Mouse (Mus musculus): ENCODE measurements at regions not wholly inside any gene's neighbourhood (a gene's known extent, or its start where the extent isn't known, plus 50 kb on each side); places are given as distances from the start of the nearest gene placed in this dataset.

DNA sequence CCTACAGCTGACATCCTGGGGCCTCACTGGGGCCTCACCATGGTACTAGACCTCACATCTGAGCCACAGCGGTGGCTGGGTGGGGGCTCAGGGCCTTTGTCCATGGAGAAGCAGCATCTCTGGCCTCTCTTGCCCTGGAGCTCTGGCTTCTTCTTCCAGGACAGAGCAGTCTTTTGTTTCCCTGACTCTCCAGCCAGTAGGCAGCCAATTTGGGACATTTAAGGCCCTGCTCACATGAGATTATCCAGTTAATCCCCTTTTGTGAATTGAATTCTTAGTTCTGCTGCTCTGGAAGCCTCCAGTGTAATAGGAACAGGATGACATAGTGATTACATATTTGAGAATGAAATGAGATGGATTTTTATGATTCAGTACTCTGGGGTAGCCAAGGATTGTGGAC lies 140.5 kb upstream of the Lyplal1 start:
- Histone ChIP-seq H3K27ac (no peak overlapping the region), H3K36me3 (replicated peaks) (no peaks in the 10 kb centered on the region), H3K9ac (no peak overlapping the region), H3K4me3 (no peak overlapping the region), H3K4me2 (no peak overlapping the region), H3K4me1 (no peaks in the 10 kb centered on the region), H3K27me3 (replicated peaks) (peaks cover 7% of the 10 kb centered on the region; the same call in 1 of the 2 replicates), H3K9me3 (no peaks in the 10 kb centered on the region)
- ATAC-seq (replicated peaks), result no peak
- WGBS, result 13% methylated on average over 1 of the region's 1 CpGs

DNA sequence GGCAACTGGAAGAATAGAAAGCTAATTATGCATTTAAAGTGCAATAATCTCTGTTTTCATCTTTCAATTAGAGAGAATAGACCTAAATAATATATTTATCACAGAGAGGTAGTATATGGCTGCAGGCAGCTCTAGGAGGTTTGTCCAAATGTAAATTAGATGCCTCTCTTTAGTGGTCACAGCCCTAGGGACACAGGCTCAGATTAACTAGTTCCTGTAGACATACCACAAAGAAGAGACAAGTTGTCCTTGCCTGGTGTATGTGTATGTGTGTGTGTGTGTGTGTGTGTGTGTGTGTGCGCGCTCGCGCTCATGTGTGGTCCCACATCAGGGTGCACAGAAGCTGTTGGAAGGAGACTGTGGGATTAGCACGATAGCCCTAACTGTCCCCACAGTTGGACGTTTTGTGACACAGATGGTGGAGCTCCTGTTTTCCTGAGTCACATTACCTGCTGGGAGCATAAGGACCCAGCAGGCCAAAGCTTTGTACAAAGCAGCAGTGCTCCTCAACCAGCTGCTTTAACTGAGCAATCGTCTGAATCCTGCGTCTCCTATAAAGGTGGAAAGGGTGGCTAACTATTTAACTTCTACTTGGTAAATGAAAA lies 138.5 kb upstream of the Lyplal1 start:
- H3K4me1 ChIP-seq, result 0 out of 2 replicates have a peak, but pooled peaks cover 5% of the 10 kb centered on the region
- H3K27ac ChIP-seq, result no peak overlapping the region
- H3K27me3 ChIP-seq (replicated peaks), result peaks cover 7% of the 10 kb centered on the region; the same call in 1 of the 2 replicates
- no peak overlapping the region for H3K9ac ChIP-seq
- no peaks in the 10 kb centered on the region for H3K36me3 ChIP-seq (replicated peaks)
- H3K9me3 ChIP-seq, result no peaks in the 10 kb centered on the region
- no peak for ATAC-seq (replicated peaks)
- no peak overlapping the region for H3K4me2 ChIP-seq
- H3K4me3 ChIP-seq, result no peak overlapping the region
- WGBS, result 58% methylated on average over 8 of the region's 8 CpGs

DNA sequence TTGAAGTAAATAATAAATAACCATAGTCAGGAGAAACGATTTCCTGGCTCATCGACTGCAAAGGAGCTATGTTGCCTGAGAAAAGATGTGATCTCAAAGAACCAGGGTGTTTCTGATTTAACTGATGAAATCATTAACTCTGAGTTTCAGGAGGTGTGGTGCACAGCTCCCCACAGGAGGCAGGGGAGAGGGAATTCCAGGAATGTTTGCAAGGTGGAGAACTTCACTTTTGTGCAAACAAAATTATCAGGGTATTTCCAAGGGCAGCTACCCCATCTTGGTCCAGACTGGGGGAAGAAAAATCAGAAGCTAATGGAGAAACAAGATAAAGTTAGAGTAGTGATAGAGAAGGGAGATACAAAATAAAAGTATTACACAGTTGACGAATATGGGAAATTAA lies 137.4 kb upstream of the Lyplal1 start:
- 77% methylated on average over 3 of the region's 3 CpGs for WGBS
- Histone ChIP-seq H3K36me3 (replicated peaks) (no peaks in the 10 kb centered on the region), H3K4me2 (no peak overlapping the region), H3K27me3 (replicated peaks) (peaks cover 7% of the 10 kb centered on the region; the same call in 1 of the 2 replicates), H3K9me3 (no peaks in the 10 kb centered on the region), H3K9ac (no peak overlapping the region), H3K4me1 (0 out of 2 replicates have a peak, but pooled peaks cover 10% of the 10 kb centered on the region), H3K27ac (no peak overlapping the region), H3K4me3 (no peak overlapping the region)
- no peak for ATAC-seq (replicated peaks)

DNA sequence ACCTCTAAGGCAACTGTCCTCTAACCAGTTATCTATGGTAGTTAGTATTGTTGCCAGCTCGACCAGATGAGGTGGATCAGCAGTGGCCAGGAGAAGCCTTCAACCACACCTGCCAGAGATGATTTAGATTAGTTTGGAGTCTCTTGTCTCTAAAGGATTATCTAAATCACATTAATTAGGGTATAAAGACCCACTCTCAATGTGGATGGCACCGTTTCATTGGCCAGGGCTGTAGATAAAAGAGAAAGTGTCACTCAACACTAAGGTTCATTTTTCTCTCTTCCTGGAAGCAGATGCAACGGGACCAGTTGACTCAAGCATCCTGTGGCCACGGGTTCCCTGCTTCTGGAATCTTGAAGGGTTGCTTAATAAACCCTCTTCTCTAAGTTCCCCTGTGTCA lies 135.4 kb upstream of the Lyplal1 start:
- Histone ChIP-seq H3K27ac (no peak overlapping the region), H3K27me3 (replicated peaks) (peaks cover 7% of the 10 kb centered on the region; the same call in 1 of the 2 replicates), H3K4me2 (no peak overlapping the region), H3K4me3 (no peak overlapping the region), H3K36me3 (replicated peaks) (no peaks in the 10 kb centered on the region), H3K9ac (no peak overlapping the region), H3K9me3 (no peaks in the 10 kb centered on the region), H3K4me1 (0 out of 2 replicates have a peak, but pooled peaks cover 10% of the 10 kb centered on the region)
- ATAC-seq (replicated peaks), result no peak
- WGBS, result 62% methylated on average over 4 of the region's 4 CpGs

DNA sequence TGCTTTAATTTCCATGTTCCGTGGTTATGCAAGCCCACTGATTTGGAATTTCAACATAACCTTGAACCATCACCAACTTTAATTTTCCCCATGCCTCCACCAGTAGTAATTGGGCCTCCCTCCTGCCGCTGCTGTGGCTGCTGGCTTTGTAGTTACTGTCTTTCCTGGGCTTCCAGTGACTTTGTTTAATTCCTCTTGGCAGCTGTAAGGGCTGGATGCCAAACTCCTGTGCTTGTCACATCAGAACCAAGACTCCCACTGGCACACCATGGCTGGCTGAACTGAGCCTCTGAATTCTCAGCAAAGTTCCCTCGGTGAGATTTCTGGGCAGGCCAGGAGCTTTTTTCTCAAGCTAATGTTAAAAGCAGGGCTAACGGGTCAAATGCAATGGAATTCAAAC lies 133.2 kb upstream of the Lyplal1 start:
- no peak overlapping the region for H3K9ac ChIP-seq
- WGBS, result 29% methylated on average over 4 of the region's 4 CpGs
- H3K4me2 ChIP-seq, result no peak overlapping the region
- no peaks in the 10 kb centered on the region for H3K36me3 ChIP-seq (replicated peaks)
- 0 out of 2 replicates have a peak, but pooled peaks cover 10% of the 10 kb centered on the region for H3K4me1 ChIP-seq
- ATAC-seq (replicated peaks), result no peak
- H3K4me3 ChIP-seq, result no peak overlapping the region
- H3K27me3 ChIP-seq (replicated peaks), result peaks cover 7% of the 10 kb centered on the region; the same call in 1 of the 2 replicates
- no peaks in the 10 kb centered on the region for H3K9me3 ChIP-seq
- H3K27ac ChIP-seq, result no peak overlapping the region

DNA sequence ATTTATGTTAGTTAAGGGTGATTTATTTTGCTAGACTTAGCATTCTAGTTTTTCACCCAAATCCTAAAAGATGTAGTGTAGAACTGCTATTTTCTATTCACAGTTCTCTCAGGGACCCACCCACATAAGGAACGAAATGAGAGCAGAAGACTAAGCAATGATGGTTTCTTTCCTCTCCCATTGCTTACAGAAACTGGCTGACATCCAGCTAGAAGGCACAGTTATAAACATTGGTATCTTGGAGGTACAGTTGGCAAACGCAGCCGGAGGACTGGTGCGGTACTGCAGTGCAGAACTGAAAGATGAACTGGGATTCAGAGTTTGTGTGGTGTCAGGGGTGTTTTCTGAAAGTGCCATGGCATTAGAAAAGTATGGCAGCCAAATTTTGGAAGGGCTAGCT lies 132.1 kb upstream of the Lyplal1 start:
- Histone ChIP-seq H3K4me3 (no peak overlapping the region), H3K27me3 (replicated peaks) (peaks cover 5% of the 10 kb centered on the region; the same call in 1 of the 2 replicates), H3K4me1 (0 out of 2 replicates have a peak, but pooled peaks cover 10% of the 10 kb centered on the region), H3K9ac (no peak overlapping the region), H3K36me3 (replicated peaks) (no peaks in the 10 kb centered on the region), H3K9me3 (no peaks in the 10 kb centered on the region), H3K4me2 (no peak overlapping the region), H3K27ac (no peak overlapping the region)
- 89% methylated on average over 4 of the region's 4 CpGs for WGBS
- ATAC-seq (replicated peaks), result no peak

DNA sequence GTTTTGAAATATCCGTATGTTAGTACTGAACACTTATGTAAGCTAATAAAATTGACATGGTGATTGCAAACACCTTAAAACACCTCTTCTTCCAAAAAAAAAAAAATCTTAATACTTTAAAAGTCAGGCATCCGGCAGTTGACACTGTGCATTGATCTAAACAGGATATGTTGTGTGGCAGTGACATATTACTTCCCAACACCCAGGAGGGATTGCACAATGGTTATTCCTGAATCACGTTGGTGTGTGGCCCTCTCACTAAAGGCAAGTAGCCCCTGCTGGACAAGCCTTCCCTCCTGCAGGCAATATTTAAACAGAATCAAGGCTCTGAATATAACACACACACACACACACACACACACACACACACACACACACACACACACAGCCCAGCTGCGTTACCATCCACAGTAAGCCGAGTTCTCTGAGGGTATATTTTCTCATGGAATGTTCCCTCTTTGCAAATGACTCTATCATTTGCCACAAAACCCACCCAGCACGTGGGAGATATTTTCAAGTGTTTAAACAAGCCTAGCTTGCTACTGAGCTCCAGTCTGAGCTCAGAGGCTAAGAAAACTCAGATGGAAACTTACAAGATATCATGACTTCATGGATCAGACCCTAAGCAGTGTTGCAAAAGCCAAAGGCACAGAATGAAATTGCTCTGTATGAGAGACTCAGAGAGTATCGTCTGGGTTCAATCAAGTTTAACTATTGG lies 128.8 kb upstream of the Lyplal1 start:
- WGBS, result 75% methylated on average over 7 of the region's 7 CpGs
- no peaks in the 10 kb centered on the region for H3K9me3 ChIP-seq
- H3K36me3 ChIP-seq (replicated peaks), result no peaks in the 10 kb centered on the region
- no peak overlapping the region for H3K4me2 ChIP-seq
- ATAC-seq (replicated peaks), result no peak
- H3K9ac ChIP-seq, result no peak overlapping the region
- H3K27me3 ChIP-seq (replicated peaks), result no peaks in the 10 kb centered on the region
- H3K27ac ChIP-seq, result no peak overlapping the region
- no peak overlapping the region for H3K4me3 ChIP-seq
- 0 out of 2 replicates have a peak, but pooled peaks cover 6% of the 10 kb centered on the region for H3K4me1 ChIP-seq

DNA sequence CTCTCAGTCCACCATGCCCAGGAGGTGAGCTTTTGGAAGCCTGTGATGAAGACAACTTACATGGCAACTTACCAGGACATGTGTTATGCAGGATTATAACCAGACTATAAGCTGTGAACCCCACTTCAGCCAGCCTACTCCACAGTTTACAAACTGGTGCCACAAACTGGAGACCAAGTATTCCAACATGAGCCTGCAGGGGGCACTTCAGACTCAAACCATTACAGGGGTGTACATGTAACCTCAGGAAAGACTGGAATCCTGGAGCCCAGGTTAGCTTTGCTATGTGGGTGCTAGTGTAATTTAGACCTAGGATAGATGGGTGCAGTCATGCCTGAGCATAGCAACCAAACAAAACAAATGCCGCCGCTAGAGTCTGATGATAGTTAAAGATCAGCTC lies 124.0 kb upstream of the Lyplal1 start:
- Histone ChIP-seq H3K9ac (no peak overlapping the region), H3K9me3 (no peaks in the 10 kb centered on the region), H3K4me2 (no peak overlapping the region), H3K27me3 (replicated peaks) (no peaks in the 10 kb centered on the region), H3K36me3 (replicated peaks) (no peaks in the 10 kb centered on the region), H3K4me1 (no peaks in the 10 kb centered on the region), H3K27ac (no peak overlapping the region), H3K4me3 (no peak overlapping the region)
- WGBS, result 98% methylated on average over 2 of the region's 2 CpGs
- ATAC-seq (replicated peaks), result no peak

DNA sequence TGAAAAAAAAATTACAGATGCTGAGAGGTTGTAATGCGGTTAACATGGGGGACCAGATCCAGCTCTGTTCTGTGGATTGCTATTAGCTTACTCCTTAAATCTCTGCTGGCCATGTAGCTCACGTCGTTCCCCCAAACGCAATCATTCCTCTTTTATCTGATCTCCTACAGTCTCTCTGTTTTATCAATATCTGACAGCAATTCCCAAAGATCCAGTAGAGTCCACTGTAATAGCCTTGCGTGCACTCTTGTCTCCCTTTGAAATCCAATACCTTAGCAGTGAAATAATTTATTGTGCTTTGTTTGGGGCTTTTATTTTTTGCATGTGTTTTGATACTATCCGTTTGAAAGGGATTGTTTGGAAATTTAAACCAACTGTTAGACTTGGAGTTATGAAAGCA lies 120.4 kb upstream of the Lyplal1 start:
- no peak overlapping the region for H3K27ac ChIP-seq
- H3K9me3 ChIP-seq, result no peaks in the 10 kb centered on the region
- no peak overlapping the region for H3K4me3 ChIP-seq
- H3K27me3 ChIP-seq (replicated peaks), result no peaks in the 10 kb centered on the region
- no peaks in the 10 kb centered on the region for H3K4me1 ChIP-seq
- 62% methylated on average over 6 of the region's 6 CpGs for WGBS
- no peak overlapping the region for H3K4me2 ChIP-seq
- no peaks in the 10 kb centered on the region for H3K36me3 ChIP-seq (replicated peaks)
- no peak overlapping the region for H3K9ac ChIP-seq
- no peak for ATAC-seq (replicated peaks)

DNA sequence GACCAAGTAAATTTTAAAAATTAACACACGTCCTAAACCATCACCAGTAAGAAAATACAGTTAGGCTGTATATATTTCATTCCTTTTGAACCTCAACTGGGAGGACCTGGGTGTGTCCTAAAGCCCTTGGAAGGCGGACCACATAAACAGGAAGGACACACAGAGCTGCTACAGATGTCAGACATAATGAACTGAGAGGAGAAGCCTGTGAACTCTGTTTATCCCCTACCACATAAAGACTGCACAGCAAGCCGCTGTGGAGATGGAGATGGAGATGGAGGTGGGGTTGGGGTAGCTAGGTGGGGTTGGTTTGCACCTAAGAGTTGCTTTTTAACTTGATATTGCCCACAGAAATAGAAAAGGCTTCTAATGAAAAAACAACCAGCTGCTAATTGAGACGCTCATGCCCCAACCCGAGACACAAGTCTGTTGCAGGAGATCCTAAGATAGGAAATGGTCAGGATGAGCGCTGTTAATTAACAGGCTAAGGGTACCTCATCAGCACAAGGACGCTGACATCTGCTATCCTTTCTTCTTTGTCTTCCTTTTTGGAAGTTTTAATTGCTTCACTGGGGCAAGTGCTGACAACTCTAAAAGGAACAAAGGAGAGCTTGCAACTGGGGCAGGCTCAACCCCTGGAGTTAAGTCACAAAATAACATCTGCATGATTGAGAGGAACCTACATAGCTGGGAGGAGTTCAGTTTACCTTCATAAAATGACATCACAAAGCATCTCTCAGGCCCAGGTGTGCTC lies 119.3 kb upstream of the Lyplal1 start:
- WGBS, result 57% methylated on average over 7 of the region's 7 CpGs

DNA sequence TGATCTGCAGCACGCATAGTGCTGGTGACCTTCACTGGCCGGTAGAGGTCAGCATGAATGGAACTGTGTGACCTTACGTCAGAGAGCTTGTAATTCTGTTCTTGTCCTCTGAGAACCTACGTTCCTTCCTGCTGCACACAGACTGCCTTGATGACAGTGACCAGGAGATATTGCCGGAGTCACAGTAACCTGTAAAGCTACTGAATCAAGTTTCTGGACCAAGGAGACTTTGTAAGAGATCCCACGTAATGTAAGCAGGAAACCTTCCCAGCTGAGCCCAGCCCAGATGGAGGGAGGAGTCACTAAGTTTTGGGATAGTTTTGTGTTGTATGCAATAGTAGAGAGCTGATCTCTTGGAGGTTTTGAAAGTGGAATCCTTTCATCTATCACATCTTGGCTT lies 117.4 kb upstream of the Lyplal1 start:
- no peaks in the 10 kb centered on the region for H3K27me3 ChIP-seq (replicated peaks)
- no peaks in the 10 kb centered on the region for H3K4me1 ChIP-seq
- H3K9ac ChIP-seq, result no peak overlapping the region
- ATAC-seq (replicated peaks), result no peak
- no peak overlapping the region for H3K4me2 ChIP-seq
- H3K36me3 ChIP-seq (replicated peaks), result no peaks in the 10 kb centered on the region
- H3K4me3 ChIP-seq, result no peak overlapping the region
- 74% methylated on average over 6 of the region's 6 CpGs for WGBS
- H3K27ac ChIP-seq, result no peak overlapping the region
- H3K9me3 ChIP-seq, result no peaks in the 10 kb centered on the region

More for the DNA sequence above, 119.3 kb upstream of the Lyplal1 start:
- H3K4me1 ChIP-seq, result no peaks in the 10 kb centered on the region
- no peak for ATAC-seq (replicated peaks)
- H3K9ac ChIP-seq, result no peak overlapping the region
- no peaks in the 10 kb centered on the region for H3K27me3 ChIP-seq (replicated peaks)
- H3K4me2 ChIP-seq, result no peak overlapping the region
- no peaks in the 10 kb centered on the region for H3K9me3 ChIP-seq
- H3K27ac ChIP-seq, result no peak overlapping the region
- no peak overlapping the region for H3K4me3 ChIP-seq
- H3K36me3 ChIP-seq (replicated peaks), result no peaks in the 10 kb centered on the region

DNA sequence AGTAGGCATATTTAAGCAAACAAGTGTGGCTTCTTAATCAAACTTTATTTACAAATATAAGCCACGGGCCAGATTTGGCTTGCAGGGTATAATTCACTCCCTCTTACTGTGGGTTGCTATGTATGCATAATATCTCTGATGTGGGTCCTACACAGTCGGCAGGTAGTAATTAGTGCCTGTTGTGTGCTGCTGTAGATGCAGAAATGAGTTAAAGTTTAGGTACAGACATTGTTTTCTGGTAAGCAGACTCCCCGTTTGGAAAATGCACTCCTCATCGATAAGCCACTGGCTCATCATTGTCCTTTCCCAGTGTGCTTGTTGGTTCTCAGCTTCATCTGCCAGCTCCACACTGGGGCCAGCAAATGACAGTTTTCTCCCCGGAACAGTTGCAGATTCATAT lies 113.4 kb upstream of the Lyplal1 start:
- Histone ChIP-seq H3K27me3 (replicated peaks) (no peaks in the 10 kb centered on the region), H3K27ac (no peak overlapping the region), H3K4me2 (no peak overlapping the region), H3K36me3 (replicated peaks) (no peaks in the 10 kb centered on the region), H3K4me3 (no peak overlapping the region), H3K9ac (no peak overlapping the region), H3K9me3 (no peaks in the 10 kb centered on the region), H3K4me1 (no peaks in the 10 kb centered on the region)
- no peak for ATAC-seq (replicated peaks)
- 77% methylated on average over 5 of the region's 5 CpGs for WGBS
